Mouse (Mus musculus) cerebellum, adult 2 months (tissue): Measurements from ENCODE around the gene Gabra5.

ENCODE experiments used
- CTCF ChIP-seq: fragments of 200-500 bp; IDR thresholded peaks from 2 replicates; pipeline ENCODE4 v1.5.1; 2011; ENCODE audit warnings: low read depth, mild to moderate bottlenecking, control low read depth, low read length, moderate library complexity, borderline replicate concordance; ENCODE audit not compliant: insufficient read depth
- POLR2A ChIP-seq: fragments of 200-500 bp; IDR thresholded peaks from 2 replicates; pipeline ENCODE4 v1.6.1; 2011; ENCODE audit warnings: low read length, control low read depth, borderline replicate concordance; ENCODE audit not compliant: insufficient read depth

GRCm38 (mm10) chr7:57363812-57364211 lies 146.0 kb downstream of the Gabra5 start:
- TF ChIP-seq CTCF: no peak
- no peak for TF ChIP-seq POLR2A
